Mouse (Mus musculus) thymus, adult 2 months (tissue): ENCODE data around the gene Il15ra.

Source experiments
- CTCF ChIP-seq: fragments of 200-500 bp; IDR thresholded peaks from 2 replicates; pipeline ENCODE4 v1.5.1; 2012; ENCODE audit warnings: mild to moderate bottlenecking, control low read depth, low read length, moderate library complexity, borderline replicate concordance; ENCODE audit not compliant: control insufficient read depth, poor library complexity, insufficient read depth; ENCODE audit errors: extremely low read depth
- POLR2A ChIP-seq: fragments of 200-500 bp; IDR thresholded peaks from 2 replicates; pipeline ENCODE4 v1.6.1; 2012; ENCODE audit warnings: mild to moderate bottlenecking, low read length, control low read depth, moderate library complexity; ENCODE audit not compliant: control insufficient read depth, poor library complexity, insufficient read depth; ENCODE audit errors: extremely low read depth

- TF ChIP-seq POLR2A (no peak), CTCF (no peak)
Observed at GRCm38 (mm10) chr2:11695867-11696266, 9.2 kb upstream of the Il15ra start.
